Mouse (Mus musculus): ENCODE results near the gene Hoxd8.

The Hoxd8 gene

GRCm38 (mm10) chr2:74699053-74699430, 5.4 kb upstream of the Hoxd8 start:
- DNase-seq (ENCODE audit: low spot score): no peak

GRCm38 (mm10) chr2:74699664-74700545, 4.5 kb upstream of the Hoxd8 start:
- DNase-seq (ENCODE audit: low spot score): no peak

- DNase-seq (ENCODE audit: low spot score): no peak
These were observed 3.8 kb upstream of the Hoxd8 start for GRCm38 (mm10) chr2:74700546-74701112.

DNA sequence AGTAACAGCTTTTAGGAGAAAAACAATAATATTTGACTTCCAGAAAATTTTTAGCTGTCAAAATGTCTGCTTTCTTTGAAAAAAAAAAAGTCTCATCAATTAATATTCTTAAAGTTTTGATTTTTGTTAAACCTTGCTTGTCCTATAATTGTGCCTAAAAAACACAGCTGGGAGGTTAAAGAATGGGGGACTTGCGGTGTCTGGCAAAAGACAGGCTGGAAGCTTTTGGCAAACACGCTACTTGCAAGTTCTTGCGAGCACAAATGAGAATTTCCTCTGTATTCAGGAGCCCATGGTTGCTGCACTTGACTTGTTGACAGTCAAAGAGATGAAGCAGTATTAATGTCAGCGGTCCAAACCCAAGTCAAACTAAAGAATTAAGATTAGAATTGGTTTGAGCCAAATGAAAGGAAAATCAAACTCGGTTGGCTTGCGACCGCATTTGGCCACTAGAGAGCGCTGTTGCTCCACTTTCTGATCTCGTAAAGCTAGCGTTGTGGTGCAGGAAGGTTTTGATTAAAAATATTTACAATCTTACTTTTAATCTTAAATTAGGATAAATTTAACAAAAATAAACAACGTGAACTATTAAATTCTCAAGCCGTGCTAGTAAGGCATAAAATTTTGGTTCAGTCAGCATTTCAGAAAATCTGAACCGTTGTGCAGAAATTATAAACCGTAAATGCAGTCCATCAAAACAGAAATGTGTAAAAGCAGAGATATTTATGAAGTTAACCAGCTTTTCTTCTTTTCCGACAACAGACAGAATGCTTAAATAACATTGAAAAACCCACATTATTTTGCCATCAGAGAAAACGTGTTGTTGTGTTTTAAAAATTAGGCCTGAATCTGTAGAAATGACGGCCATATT, 2.2 kb upstream of the Hoxd8 start:
- no peak for DNase-seq (ENCODE audit: low spot score)

GRCm38 (mm10) chr2:74702820-74703219, 1.6 kb upstream of the Hoxd8 start:
- DNase-seq (ENCODE audit: low spot score): no peak

GRCm38 (mm10) chr2:74703317-74703716, 1.1 kb upstream of the Hoxd8 start:
- no peak for DNase-seq (ENCODE audit: low spot score)

- DNase-seq (ENCODE audit: low spot score): no peak
These were observed 559 bp upstream of the Hoxd8 start for GRCm38 (mm10) chr2:74703720-74704392.

GRCm38 (mm10) chr2:74704999-74705466, 618 bp downstream of the Hoxd8 start:
- no peak for DNase-seq (ENCODE audit: low spot score)

DNA sequence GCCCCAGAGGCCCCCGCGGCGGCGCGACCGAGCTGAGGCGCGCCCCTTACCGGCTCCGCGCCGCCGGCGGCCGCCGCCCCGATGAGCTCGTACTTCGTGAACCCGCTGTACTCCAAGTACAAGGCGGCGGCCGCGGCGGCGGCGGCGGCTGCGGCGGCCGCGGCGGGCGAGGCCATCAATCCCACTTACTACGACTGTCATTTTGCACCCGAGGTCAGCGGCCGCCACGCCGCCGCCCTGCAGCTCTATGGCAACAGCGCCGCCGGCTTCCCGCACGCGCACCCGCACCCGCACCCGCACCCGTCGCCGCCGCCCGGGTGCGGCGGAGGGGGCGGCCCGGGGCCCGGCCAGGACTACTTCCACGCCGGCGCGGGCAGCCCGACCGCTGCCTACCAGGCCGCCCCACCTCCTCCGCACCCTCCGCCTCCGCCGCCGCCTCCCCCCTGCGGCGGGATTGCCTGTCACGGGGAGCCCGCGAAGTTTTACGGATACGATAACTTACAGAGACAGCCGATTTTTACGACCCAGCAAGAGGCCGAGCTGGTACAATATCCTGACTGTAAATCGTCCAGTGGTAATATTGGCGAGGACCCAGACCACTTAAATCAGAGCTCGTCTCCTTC, 1.2 kb downstream of the Hoxd8 start:
- no peak for DNase-seq (ENCODE audit: low spot score)

- no peak for DNase-seq (ENCODE audit: low spot score)
These were observed 2.1 kb downstream of the Hoxd8 start for GRCm38 (mm10) chr2:74706393-74706960.

GRCm38 (mm10) chr2:74707599-74707998, 3.2 kb downstream of the Hoxd8 start:
- DNase-seq (ENCODE audit: low spot score): no peak

GRCm38 (mm10) chr2:74708676-74709075, 4.3 kb downstream of the Hoxd8 start:
- DNase-seq (ENCODE audit: low spot score): no peak

- no peak for DNase-seq (ENCODE audit: low spot score)
These were observed 5.3 kb downstream of the Hoxd8 start for GRCm38 (mm10) chr2:74709465-74710419.

DNA sequence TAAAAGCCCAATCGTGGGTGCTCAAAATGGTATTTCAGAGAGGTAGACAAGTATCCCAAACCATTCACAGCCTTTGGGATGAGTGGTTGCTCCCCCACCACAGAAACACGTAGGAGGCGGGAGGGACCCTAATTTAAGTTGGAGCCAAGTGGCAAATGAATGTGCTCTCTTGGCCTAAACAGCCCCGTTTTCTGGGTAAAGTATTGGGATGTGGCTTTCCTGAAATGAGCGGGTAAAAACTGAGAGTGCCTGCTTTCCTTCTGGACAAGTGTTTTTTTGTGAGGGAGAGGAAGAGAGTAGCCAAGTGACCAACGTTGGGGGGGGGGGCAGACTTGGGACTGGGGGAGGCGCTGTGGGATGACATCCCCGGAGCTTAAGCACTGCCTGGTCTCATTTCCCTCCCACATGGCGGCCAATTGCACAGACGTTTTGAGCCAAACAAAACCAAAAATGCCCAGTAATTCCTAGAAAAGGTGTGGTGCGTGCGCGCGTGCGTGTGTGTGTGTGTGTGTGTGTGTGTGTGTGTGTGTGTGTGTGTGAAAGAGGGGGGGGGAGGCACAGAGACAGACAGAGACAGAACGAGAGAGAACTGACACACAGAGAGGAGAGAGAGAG, 6.6 kb downstream of the Hoxd8 start:
- DNase-seq (ENCODE audit: low spot score): no peak

DNA sequence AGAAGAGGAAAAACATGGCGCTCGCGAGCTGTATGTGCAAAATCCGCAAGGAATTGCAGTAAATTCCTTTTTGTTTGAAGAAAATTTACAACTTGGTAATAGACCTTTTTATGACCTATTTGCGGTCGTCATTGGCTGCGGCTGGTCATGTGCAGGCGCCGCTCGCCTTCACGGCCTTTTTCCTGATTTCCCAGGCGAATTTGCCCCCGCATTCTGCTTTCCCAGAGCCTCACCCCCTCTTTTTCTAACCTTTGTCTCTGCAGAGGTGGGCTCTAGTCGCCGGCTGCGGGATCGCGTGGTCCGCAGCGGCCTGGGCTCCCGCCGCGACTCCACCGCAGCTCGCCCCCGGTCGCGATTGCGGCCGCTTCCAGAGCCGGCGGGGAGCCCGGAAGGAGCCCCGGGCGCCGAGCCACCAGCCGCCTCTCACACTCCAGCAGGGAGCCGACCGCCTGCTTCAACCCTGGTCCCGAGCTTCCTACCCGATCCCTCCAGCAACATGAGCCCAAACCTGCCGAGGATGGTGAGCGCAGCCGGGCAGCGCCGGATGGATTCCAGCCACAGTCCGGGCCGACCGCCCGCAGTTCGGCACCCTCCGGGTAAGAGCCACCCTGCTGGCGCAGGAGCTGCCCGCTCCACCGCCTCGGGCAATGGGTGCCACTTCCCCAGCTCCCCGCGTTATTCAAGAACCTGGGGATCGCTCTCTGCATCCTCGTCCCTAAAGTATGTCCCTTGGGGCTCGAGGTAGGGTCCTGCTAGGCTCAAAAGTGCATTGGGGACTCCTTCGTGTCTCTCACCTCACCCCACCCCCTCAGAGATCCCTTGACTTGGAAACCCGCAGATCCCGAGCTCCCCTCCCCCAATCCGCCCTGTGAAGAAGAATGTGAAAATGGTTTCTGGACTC, 7.6 kb downstream of the Hoxd8 start, which contains the start of the genes Hoxd3 and Hoxd4:
Hoxd3 (plus strand) TSS at position 207 of the 901 bp plus-strand sequence.
Hoxd4 (plus strand) TSS at position 209 of the 901 bp plus-strand sequence.
- no peak for DNase-seq (ENCODE audit: low spot score)

DNA sequence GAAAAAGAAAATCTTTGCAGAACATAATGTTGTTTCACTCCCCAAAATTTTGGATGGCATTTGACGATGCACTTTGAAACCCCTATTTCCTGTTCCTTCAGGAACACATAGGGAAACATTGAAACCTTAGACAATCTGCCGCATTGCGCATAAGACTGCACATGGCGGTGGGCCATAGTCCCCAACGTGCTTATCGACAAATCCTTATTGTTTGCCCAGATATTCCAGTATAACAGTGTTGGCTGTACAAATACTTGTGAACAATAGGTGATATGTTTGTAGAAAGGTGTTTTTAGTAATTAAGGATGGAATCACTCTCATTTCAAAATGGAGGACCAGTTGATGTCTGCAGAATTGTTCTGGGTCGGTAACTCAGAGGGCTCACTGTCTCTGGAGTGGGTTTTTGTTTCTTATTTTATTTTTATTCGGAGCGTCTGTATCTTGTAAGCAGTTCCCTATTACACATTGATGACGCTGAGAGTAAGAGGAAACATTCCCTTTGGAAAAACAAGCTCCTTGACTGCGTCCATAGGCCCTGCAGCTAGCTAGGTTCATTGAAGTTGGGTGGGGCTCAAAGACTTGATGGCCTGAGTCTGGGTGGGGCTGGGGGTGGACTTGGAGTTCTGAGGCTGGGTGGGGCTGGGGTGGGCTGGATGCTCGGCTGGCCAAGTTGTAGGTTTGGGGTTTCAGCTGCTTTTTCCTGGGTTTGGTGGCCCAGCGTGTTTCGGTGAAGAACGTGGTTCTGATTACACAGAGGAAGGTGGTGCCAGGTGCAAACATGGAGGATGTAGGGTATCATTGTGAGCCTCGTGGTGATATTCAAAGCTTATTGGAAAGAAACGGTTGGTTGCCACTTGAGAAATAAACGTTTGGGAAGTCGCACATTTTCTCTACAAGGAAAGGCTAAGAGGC, 9.1 kb downstream of the Hoxd8 start:
- DNase-seq (ENCODE audit: low spot score): no peak

GRCm38 (mm10) chr2:74714156-74714789, 9.9 kb downstream of the Hoxd8 start:
- no peak for DNase-seq (ENCODE audit: low spot score)
